In genomic region chr2:180460801-180461200, GRCm38 (mm10) we compare ENCODE assay signal across 18 mouse cellular contexts. TPM values are rescaled to one million over a fixed set of nuclear protein-coding genes. Genes with fewer than 3 reads are reported as not detected.
DNase-seq lines count a peak whose midpoint lies in the region.
"Had no signal": no experiment of that assay in that cellular context is flagged by ENCODE, and none has a peak within 500 bp of the region (broad histone marks: within the 10 kb centered on the region; RNA-seq: fewer than 3 reads in every experiment).

No protein-coding gene starts in this region.

- DNase-seq in lung, adult 18-20 months: peak; percentile 51 to 55
- DNase-seq in lung, postnatal 14 days: no peak
- DNase-seq in retina, adult 2 months (ENCODE audit: low read depth, low spot score): peak; percentile 83
- DNase-seq in retina, embryonic 14.5 days (ENCODE audit: low spot score): no peak
- peak; percentile 70 for DNase-seq in retina, postnatal 1 day
- no peak for DNase-seq in layer of hippocampus, adult 18-20 months (ENCODE audit: low spot score in 2 of 2)
- no peak for DNase-seq in right cerebral cortex, postnatal 36 days (ENCODE audit: low spot score in 2 of 2)
- DNase-seq: adrenal gland, adult 2 months; cerebellum, adult 11 months; cerebellum, adult 9-11 months; heart, postnatal 36 days; kidney, adult 8-10 months; layer of hippocampus, adult 9-11 months; liver, embryonic 13.5 days; thymus, postnatal 25 days had no signal

RNA-seq across cellular contexts. Expression of gene Slco4a1, which starts 4.8 kb away (rescaled TPM):
- 1 to 10 TPM; 1.3 to 1.8 TPM for total RNA-seq in layer of hippocampus, adult 18-20 months (2021)
- total RNA-seq: gastrocnemius, adult 18-20 months had no signal

RNA-seq across cellular contexts. Expression of gene Ntsr1, which starts 39.0 kb away (rescaled TPM):
- 1 to 10 TPM; 2.7 to 3.5 TPM for total RNA-seq in layer of hippocampus, adult 18-20 months (2021)
- total RNA-seq: adrenal gland, adult 2 months; common myeloid progenitor, adult 5-6 weeks; gastrocnemius, adult 18-20 months; heart, postnatal 36 days; monocyte, adult 5-6 weeks had no signal

Comparison
In these comparisons a context has a peak if more than half of its experiments do, and no peak if none do; other contexts are left out.
1. DNase-seq: peak in lung, adult 18-20 months (2 of 2), retina, adult 2 months (single experiment) and retina, postnatal 1 day (single experiment); none in lung, postnatal 14 days (single experiment), retina, embryonic 14.5 days (single experiment), layer of hippocampus, adult 18-20 months (0 of 2) and right cerebral cortex, postnatal 36 days (0 of 2).